Mouse (Mus musculus): ENCODE measurements around the gene Ephb1. TPM values are rescaled to one million over a fixed set of nuclear protein-coding genes. Genes with fewer than 3 reads are reported as not detected.
A peak's percentile ranks its signal among the peaks of the same experiment; 100 is the strongest.

The Ephb1 gene
- polyA plus RNA-seq, 1 experiment from 2014 or later, result 5.2 TPM

DNA sequence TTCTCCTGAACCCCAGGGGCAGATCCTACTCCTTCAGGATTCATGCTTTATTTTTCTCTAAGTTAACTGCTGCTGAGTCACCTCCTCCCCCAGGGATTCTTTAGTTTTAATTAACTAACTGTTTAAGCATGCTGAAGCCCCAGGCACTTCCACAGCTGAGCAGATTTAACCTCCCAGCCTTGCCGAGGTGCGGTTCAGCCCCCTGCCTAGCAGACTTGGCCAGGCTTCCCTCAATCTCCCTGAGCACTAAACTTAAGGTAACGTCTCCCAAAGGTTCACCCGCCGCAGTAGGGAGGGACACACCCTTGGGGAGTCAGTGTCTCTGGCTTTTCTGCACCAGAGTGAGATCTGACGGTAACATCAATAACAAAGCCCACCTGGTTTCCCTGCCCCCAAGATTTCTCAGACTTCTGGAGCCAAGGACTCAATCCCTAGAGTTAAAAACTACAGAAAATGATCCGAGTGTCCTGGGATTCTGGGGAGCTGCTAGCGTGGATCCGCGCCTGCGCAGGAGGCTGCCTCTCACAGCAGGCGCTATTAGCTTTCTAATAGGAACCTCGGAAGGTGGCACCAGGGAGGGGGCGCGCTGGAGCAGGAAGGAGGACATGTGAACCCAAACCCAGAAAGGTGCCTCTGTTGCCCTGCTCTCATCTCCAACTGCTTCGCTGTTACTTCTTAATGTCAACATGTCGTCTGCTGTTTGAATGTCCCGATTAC lies 87.0 kb downstream of the Ephb1 start:
- under 1% methylated on average over 18 of the region's 18 CpGs for WGBS
- peak overlapping the region; percentile 57 for H3K9ac ChIP-seq

DNA sequence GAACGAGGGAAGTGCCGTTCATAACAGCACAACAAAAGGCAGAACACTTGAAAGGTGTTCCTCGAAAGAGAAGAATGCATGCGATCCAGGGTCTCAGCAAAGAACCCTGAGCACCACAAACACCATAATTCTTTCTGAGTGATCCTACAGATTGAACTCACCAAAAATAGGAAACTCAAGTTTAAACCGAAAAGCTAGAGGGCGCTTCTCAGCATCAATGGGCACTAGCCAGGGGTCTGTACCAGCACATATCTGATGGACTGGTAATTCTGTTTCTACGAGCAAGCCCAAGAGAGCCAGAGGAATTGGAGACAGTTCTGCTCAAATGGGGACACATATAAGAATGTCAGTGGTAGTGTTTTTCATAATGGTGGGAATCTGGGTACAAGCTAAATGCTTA lies 90.7 kb downstream of the Ephb1 start:
- peaks cover 26% of the 10 kb centered on the region for H3K27me3 ChIP-seq
- H3K27ac ChIP-seq, result no peak overlapping the region
- 52% methylated on average over 7 of the region's 7 CpGs for WGBS

More for the DNA sequence above, 87.0 kb downstream of the Ephb1 start:
- H3K36me3 ChIP-seq, result no peaks in the 10 kb centered on the region
- H3K4me2 ChIP-seq, result peak overlapping the region; percentile 64
- ATAC-seq (ENCODE audit: insufficient number of reproducible peaks, insufficient read depth, low FRiP score, low TSS enrichment, low read depth), result no peak
- H3K4me3 ChIP-seq, result peak overlapping the region; percentile 35
- H3K27me3 ChIP-seq, result peaks cover 18% of the 10 kb centered on the region
- no peaks in the 10 kb centered on the region for H3K9me3 ChIP-seq
- no peak overlapping the region for H3K27ac ChIP-seq
- peaks cover 19% of the 10 kb centered on the region for H3K4me1 ChIP-seq

DNA sequence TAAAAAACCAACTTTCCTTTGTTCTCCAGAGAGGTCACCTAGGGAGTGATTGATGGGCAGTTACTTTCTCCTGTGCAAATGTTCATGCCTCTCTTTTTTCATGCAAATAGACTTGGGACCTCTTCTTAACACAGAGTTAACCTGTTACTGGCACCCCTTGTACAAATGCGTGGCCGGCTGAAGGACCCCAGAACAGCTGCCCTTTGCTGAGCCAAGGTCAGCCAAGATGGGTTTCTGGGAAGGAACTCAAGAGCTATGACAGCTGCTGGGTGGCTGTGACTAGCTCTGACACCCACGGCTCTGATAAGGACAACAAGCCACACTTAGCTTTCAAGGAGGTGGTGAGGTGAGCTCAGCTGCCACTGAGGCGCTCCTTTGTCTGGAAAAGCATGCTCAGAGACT lies 92.4 kb downstream of the Ephb1 start:
- ATAC-seq (ENCODE audit: insufficient number of reproducible peaks, insufficient read depth, low FRiP score, low TSS enrichment, low read depth), result no peak
- Histone ChIP-seq H3K4me3 (no peak overlapping the region), H3K9me3 (no peaks in the 10 kb centered on the region), H3K36me3 (no peaks in the 10 kb centered on the region), H3K27me3 (peaks cover 22% of the 10 kb centered on the region), H3K27ac (no peak overlapping the region), H3K4me1 (peaks cover 4% of the 10 kb centered on the region), H3K4me2 (no peak overlapping the region), H3K9ac (no peak overlapping the region)
- 34% methylated on average over 4 of the region's 4 CpGs for WGBS

More for the DNA sequence above, 90.7 kb downstream of the Ephb1 start:
- no peak overlapping the region for H3K4me2 ChIP-seq
- peaks cover 19% of the 10 kb centered on the region for H3K4me1 ChIP-seq
- ATAC-seq (ENCODE audit: insufficient number of reproducible peaks, insufficient read depth, low FRiP score, low TSS enrichment, low read depth), result no peak
- H3K36me3 ChIP-seq, result no peaks in the 10 kb centered on the region
- no peaks in the 10 kb centered on the region for H3K9me3 ChIP-seq
- no peak overlapping the region for H3K9ac ChIP-seq
- H3K4me3 ChIP-seq, result no peak overlapping the region

DNA sequence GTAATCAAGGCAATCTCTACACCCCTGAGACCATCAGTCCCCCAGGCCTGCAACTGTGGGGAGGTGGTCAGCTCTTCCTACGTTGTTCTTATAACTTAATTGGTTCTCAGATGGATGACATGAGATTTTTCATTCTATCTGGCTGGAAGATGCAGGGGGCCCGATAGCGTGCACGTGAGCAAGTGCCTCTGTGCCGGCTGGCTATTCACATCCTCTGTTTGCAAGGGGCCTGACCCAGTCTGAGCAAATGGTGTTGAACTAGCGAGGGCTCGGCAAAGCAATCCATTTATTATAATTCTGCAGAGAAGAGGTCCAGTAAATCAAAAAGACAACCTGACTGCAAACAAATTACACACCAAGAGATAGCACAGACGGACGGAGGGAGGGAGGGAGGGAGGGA lies 93.0 kb downstream of the Ephb1 start:
- Histone ChIP-seq H3K4me2 (no peak overlapping the region), H3K27ac (no peak overlapping the region), H3K27me3 (peaks cover 22% of the 10 kb centered on the region), H3K4me1 (0 out of 2 replicates have a peak, but pooled peaks cover 2% of the 10 kb centered on the region), H3K9ac (no peak overlapping the region), H3K4me3 (no peak overlapping the region), H3K9me3 (no peaks in the 10 kb centered on the region), H3K36me3 (no peaks in the 10 kb centered on the region)
- ATAC-seq (ENCODE audit: insufficient number of reproducible peaks, insufficient read depth, low FRiP score, low TSS enrichment, low read depth), result no peak
- 37% methylated on average over 9 of the region's 9 CpGs for WGBS

DNA sequence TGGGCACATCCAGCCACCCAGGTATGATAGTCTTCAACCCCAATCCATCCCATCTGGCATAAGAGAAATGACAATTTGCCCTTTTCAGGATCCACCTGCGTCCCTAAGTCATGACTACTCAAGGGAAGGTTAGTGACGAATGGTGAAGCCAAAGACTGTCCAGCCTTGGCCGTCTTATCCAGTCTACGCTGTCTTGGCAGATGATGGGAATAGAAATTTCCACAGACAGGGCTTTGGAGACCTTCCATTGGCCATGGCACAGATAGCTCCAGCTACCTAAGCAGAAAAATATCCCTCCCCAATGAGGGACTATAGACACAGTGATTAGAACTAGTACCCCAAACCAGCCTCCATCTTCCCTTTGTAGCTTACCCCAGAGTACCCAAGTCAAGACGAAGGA lies 98.1 kb downstream of the Ephb1 start:
- Histone ChIP-seq H3K27ac (no peak overlapping the region), H3K4me2 (no peak overlapping the region), H3K27me3 (peaks cover 7% of the 10 kb centered on the region), H3K9me3 (no peaks in the 10 kb centered on the region), H3K4me1 (no peaks in the 10 kb centered on the region), H3K4me3 (no peak overlapping the region), H3K9ac (no peak overlapping the region), H3K36me3 (no peaks in the 10 kb centered on the region)
- no peak for ATAC-seq (ENCODE audit: insufficient number of reproducible peaks, insufficient read depth, low FRiP score, low TSS enrichment, low read depth)
- 92% methylated on average over 5 of the region's 5 CpGs for WGBS

DNA sequence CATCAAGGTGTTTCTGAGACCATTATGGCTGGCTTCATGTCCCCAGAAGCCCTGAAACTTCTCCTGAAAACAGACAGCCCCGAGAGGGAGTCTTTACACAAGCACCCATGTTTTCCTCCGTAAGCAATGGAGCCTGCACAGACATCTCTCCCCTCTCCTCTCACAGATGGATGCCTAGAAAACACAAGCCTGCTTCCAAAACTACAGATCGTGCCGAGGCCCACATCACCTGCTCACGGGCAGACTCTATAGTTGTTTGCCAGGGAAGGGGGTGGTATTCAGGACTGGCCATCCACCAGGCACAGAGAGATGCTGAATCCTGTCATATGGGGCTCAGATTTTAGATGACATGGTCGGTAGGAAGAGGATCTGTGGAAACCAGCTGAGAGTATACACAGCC lies 98.7 kb downstream of the Ephb1 start:
- Histone ChIP-seq H3K9me3 (no peaks in the 10 kb centered on the region), H3K27me3 (peaks cover 4% of the 10 kb centered on the region), H3K9ac (no peak overlapping the region), H3K4me3 (no peak overlapping the region), H3K36me3 (no peaks in the 10 kb centered on the region), H3K4me1 (no peaks in the 10 kb centered on the region), H3K4me2 (no peak overlapping the region), H3K27ac (no peak overlapping the region)
- WGBS, result 84% methylated on average over 6 of the region's 6 CpGs
- no peak for ATAC-seq (ENCODE audit: insufficient number of reproducible peaks, insufficient read depth, low FRiP score, low TSS enrichment, low read depth)

DNA sequence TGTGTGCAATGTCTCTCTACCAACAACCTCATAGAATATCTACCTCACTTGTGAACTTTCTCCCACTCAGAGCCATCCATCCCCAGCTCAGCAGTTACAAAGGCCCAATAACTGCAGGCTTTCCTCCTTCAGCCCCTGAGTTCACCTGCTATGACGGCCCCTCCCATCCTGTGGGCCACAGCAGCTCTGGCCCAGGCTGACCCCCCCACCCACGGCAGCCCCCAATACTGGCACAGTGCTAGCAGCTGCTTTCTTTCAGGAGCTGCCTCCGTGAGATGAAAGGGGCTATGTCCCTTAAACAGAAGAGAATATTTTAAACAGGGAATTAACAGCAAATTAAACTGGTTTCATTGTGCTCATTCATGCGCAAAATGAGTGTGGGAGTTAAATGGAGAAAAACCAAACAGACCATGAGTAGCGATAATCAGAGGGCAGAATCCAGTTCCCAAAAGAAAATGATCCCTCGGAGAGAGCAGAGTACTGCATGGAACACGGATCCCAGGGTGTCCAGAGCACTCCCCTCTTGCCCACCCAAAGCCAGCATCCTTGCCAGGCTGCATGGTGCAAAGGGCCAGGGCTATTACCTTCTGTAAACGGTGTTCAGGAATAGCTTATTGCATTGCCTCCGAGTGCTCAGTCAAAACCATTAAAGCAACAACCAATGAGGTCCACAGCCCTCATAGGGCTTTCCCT lies 105.2 kb downstream of the Ephb1 start:
- 27% methylated on average over 9 of the region's 9 CpGs for WGBS
- no peak for ATAC-seq (ENCODE audit: insufficient number of reproducible peaks, insufficient read depth, low FRiP score, low TSS enrichment, low read depth)
- no peaks in the 10 kb centered on the region; the same call in 1 of the 2 replicates for H3K27me3 ChIP-seq

DNA sequence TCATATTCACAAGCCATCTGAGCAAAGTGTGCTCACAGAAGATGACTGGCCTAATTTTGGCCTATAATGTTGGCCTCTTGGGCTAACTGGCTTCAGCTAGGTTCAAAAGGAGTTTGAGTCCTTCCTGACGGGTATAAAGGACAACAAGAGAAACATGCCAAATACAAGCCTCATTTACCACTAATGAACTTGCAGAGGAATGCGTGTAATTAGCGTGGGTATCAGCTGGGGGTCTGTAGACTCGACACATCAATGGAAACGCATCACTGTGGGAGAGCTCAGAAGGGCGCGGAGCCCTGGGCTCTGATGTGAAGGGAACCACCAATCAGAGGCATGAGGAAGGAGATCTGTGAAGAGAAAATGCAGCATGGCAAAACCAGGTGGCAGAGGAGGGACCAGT lies 108.9 kb downstream of the Ephb1 start:
- H3K27ac ChIP-seq, result no peak overlapping the region
- peaks cover 10% of the 10 kb centered on the region for H3K4me1 ChIP-seq
- 63% methylated on average over 7 of the region's 7 CpGs for WGBS
- ATAC-seq (ENCODE audit: insufficient number of reproducible peaks, insufficient read depth, low FRiP score, low TSS enrichment, low read depth), result no peak
- H3K27me3 ChIP-seq, result no peaks in the 10 kb centered on the region; the same call in 1 of the 2 replicates
- no peak overlapping the region for H3K4me3 ChIP-seq
- no peak overlapping the region for H3K4me2 ChIP-seq
- no peak overlapping the region for H3K9ac ChIP-seq
- no peaks in the 10 kb centered on the region for H3K36me3 ChIP-seq
- H3K9me3 ChIP-seq, result no peaks in the 10 kb centered on the region

More for the DNA sequence above, 105.2 kb downstream of the Ephb1 start:
- Histone ChIP-seq H3K27ac (no peak overlapping the region), H3K4me2 (no peak overlapping the region), H3K36me3 (no peaks in the 10 kb centered on the region), H3K4me1 (peaks cover 3% of the 10 kb centered on the region; the same call in 1 of the 2 replicates), H3K4me3 (no peak overlapping the region), H3K9me3 (no peaks in the 10 kb centered on the region), H3K9ac (no peak overlapping the region)

DNA sequence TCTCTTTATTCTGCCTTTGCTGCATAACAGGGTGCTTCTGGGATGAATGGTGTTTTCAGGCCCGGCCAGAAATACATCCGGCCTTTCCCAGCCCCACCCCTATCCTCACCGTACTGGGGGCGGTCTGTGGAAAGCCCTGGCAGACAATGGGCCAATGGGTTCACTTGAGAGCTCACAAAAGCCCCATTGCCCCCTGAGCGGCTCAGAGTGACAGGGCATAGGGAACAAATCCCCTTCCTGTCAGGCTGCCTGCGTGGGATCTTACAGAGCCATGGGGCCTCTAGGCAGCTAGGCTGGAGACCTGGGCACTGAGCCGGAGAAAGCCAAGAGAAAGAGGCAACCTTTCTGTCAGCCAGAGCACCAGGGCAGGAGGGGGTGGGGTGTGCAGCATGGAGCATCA lies 111.2 kb downstream of the Ephb1 start:
- H3K9me3 ChIP-seq, result no peaks in the 10 kb centered on the region
- H3K4me2 ChIP-seq, result no peak overlapping the region
- peaks cover 10% of the 10 kb centered on the region for H3K4me1 ChIP-seq
- H3K27me3 ChIP-seq, result no peaks in the 10 kb centered on the region; the same call in 1 of the 2 replicates
- no peaks in the 10 kb centered on the region for H3K36me3 ChIP-seq
- H3K4me3 ChIP-seq, result no peak overlapping the region
- ATAC-seq (ENCODE audit: insufficient number of reproducible peaks, insufficient read depth, low FRiP score, low TSS enrichment, low read depth), result no peak
- 14% methylated on average over 7 of the region's 7 CpGs for WGBS
- no peak overlapping the region for H3K9ac ChIP-seq
- no peak overlapping the region for H3K27ac ChIP-seq

DNA sequence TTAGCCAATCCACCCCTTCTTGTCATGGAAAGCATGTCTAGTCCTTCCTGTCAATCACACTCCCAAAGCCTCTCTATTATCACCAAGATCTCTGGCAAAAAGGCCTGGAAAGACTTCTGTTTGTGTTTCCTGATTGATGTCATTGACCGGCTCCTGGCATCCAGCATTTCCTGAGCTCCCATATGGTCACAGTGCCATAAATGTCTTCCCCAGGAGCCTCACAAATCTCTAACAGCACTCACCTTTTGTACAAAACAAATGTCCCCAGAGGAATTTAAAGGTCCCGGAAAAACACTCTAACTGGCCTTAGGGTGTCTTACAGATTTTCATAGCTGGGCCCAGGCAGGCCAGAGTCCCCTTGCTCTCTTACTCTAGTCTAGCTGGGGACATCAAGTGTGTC lies 112.9 kb downstream of the Ephb1 start:
- Histone ChIP-seq H3K27ac (no peak overlapping the region), H3K4me3 (no peak overlapping the region), H3K9ac (no peak overlapping the region), H3K9me3 (no peaks in the 10 kb centered on the region), H3K27me3 (no peaks in the 10 kb centered on the region), H3K4me1 (peaks cover 10% of the 10 kb centered on the region), H3K36me3 (no peaks in the 10 kb centered on the region), H3K4me2 (no peak overlapping the region)
- no peak for ATAC-seq (ENCODE audit: insufficient number of reproducible peaks, insufficient read depth, low FRiP score, low TSS enrichment, low read depth)
- 71% methylated on average over 2 of the region's 2 CpGs for WGBS

DNA sequence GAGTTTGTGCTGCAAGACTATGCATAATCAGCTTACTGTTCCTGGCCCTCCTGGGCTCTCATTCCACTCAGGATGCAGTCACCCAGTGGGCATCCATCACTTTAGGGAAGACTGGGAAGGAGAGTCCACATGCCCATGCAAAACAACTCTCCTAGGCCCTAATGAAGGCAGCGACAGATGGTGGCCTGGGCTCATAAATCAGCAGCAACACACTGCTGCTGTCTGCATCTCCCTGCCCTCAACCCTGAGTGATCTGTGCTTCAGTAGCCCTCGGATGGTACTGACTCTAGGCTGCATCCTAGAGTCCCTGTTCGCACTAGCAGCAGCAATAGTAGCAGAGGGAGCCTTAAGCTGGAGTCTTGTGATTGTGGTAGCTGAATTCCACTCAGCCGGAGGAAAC lies 114.3 kb downstream of the Ephb1 start:
- no peaks in the 10 kb centered on the region for H3K27me3 ChIP-seq
- no peak overlapping the region for H3K4me3 ChIP-seq
- no peak overlapping the region for H3K27ac ChIP-seq
- H3K36me3 ChIP-seq, result no peaks in the 10 kb centered on the region
- ATAC-seq (ENCODE audit: insufficient number of reproducible peaks, insufficient read depth, low FRiP score, low TSS enrichment, low read depth), result no peak
- no peaks in the 10 kb centered on the region for H3K9me3 ChIP-seq
- H3K4me2 ChIP-seq, result no peak overlapping the region
- WGBS, result 88% methylated on average over 4 of the region's 4 CpGs
- no peak overlapping the region for H3K9ac ChIP-seq
- peaks cover 7% of the 10 kb centered on the region; the same call in 1 of the 2 replicates for H3K4me1 ChIP-seq

DNA sequence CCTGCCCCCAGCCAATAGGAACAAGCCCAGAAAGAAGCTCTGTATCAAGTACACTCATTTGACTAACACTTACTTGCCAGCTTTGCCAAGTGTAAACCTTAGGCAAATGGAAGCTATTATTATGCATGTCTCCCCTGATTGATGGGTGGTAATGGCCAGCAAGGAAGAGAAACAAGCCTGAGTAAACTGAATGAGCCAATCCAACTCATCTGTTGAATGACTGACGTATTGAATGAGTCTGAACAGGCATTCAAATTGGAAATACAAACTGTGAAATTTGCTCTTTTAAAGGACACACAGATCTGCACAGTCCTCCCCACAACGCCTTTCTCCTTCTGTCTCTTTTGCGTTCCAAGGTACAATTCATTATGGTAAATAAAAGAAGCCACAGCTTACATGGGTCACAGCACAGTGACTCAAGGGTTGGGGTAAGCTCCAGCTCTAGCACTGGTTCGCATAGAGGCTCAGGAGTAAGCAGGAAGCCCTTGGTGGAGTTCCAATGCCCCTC lies 119.0 kb downstream of the Ephb1 start:
- Histone ChIP-seq H3K36me3 (no peaks in the 10 kb centered on the region), H3K4me1 (no peaks in the 10 kb centered on the region), H3K27me3 (no peaks in the 10 kb centered on the region), H3K4me2 (no peak overlapping the region), H3K4me3 (no peak overlapping the region), H3K27ac (no peak overlapping the region), H3K9ac (no peak overlapping the region), H3K9me3 (no peaks in the 10 kb centered on the region)
- no peak for ATAC-seq (ENCODE audit: insufficient number of reproducible peaks, insufficient read depth, low FRiP score, low TSS enrichment, low read depth)
- 71% methylated on average over 4 of the region's 4 CpGs for WGBS

Measured in embryonic facial prominence, embryonic 13.5 days (tissue).